Mouse (Mus musculus) brain, embryonic 14.5 days (tissue): Measurements from ENCODE around the gene Rad51d. TPM values are rescaled to one million over a fixed set of nuclear protein-coding genes. Genes with fewer than 3 reads are reported as not detected.
"Not testable (repeated sequence)": the region's sequence is repeated elsewhere in the genome, so short reads cannot be mapped to it uniquely, and the experiment has no call there.

Source experiments
- DNase-seq: peaks from one replicate; pipeline ENCODE4 v3.0.0-alpha.2; 2011; ENCODE audit warnings: low read depth
- CTCF ChIP-seq: fragments of 200-500 bp; IDR thresholded peaks from 2 replicates; pipeline ENCODE4 v1.5.1; 2012; ENCODE audit warnings: inconsistent platforms, mild to moderate bottlenecking, moderate library complexity, borderline replicate concordance; ENCODE audit not compliant: insufficient read depth, insufficient read length; ENCODE audit errors: extremely low read depth
- POLR2A ChIP-seq: fragments of 200-500 bp; IDR thresholded peaks from 2 replicates; pipeline ENCODE4 v1.6.1; 2012; ENCODE audit warnings: mild to moderate bottlenecking, inconsistent platforms, borderline replicate concordance; ENCODE audit not compliant: poor library complexity, insufficient read depth, insufficient read length, severe bottlenecking; ENCODE audit errors: extremely low read depth
- polyA plus RNA-seq: library from polyadenylated mRNA; depleted of rRNA; stranded (reverse); fragments of >200 nt; gene quantifications from 2 replicates; pipeline ENCODE4 v1.2.3, GENCODE M21; 2012; rRNA removed

Rad51d gene
- 9.5 and 9.7 TPM in 2 replicates for polyA plus RNA-seq

DNA sequence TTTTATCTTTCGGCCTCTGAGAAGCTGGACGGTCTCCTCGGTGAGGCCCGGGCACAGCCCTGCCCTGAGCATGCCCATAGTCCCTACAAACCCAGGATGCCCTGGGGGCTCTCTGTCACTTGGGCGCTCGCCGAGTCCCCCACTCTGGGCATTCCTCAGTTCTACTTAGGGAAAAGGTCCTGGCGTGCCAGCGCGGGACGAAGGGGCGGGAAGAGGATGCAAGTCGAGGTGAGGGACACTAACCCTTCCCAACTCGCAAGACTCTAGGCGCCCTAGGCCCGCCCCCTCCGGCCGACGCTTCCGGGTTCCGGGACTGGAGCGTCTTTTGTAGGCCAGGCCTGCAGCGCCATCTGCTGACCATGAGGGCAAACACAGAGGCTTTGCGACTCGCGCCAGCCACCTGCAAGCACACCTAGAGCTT lies at the start of gene Rad51d:
Gene Rad51d (minus strand): TSS at position 273 of the 421 bp plus-strand sequence.
- DNase-seq, result peak; percentile 96
- peak; percentile 96 for TF ChIP-seq CTCF
- peak; percentile 43; the same call in 1 of the 2 replicates for TF ChIP-seq POLR2A

DNA sequence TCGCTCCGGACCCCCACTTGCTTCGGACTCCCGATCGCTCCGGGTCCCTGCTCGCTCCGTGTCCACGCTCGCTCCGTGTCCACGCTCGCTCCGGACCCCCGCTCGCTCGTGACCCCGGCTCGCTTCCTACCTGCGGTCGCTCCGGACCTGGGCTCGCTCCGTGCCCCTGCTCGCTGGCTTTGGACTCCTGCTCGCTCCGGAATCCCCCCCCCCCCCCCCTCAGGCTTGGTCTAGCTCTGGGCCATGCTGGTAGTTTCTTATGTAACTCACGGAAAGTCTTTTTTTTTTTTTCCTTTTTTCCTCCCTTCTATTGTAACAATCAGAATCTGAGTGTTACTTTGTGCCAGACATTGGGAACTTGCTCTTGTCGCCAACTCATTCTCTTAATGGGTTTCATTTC lies 42.8 kb upstream of the Rad51d start:
- DNase-seq, result no peak
- TF ChIP-seq CTCF, result no peak
- TF ChIP-seq POLR2A, result no peak

DNA sequence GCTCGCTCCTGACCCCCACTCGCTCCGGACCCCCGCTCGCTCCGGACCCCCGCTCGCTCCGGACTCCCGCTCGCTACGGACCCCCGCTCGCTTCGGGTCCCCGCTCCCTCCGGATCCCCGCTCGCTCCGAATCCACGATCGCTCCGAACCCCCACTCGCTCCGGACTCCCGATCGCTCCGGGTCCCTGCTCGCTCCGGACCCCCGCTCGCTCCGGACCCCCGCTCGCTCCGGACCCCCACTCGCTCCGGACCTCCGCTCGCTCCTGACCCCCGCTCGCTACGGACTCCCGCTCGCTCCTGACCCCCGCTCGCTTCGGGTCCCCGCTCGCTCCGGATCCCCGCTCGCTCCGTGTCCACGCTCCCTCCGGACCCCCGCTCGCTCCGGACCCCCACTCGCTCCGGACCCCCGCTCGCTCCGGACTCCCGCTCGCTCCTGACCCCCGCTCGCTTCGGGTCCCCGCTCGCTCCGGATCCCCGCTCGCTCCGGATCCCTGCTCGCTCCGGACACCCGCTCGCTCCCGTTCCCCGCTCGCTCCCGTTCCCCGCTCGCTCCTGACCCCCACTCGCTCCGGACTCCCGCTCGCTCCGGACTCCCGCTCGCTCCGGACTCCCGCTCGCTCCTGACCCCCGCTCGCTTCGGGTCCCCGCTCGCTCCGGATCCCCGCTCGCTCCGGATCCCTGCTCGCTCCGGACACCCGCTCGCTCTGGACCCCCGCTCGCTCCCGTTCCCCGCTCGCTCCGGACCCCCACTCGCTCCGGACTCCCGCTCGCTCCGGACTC lies 41.4 kb upstream of the Rad51d start:
- peak; percentile 32 for DNase-seq

DNA sequence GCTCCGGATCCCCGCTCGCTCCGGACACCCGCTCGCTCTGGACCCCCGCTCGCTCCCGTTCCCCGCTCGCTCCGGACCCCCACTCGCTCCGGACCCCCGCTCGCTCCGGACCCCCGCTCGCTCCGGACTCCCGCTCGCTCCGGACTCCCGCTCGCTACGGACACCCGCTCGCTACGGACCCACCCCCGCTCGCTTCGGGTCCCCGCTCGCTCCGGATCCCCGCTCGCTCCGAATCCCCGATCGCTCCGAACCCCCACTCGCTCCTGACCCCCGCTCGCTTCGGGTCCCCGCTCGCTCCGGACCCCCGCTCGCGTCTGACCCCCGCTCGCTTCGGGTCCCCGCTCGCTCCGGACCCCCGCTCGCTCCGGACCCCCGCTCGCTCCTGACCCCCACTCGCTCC lies 40.7 kb upstream of the Rad51d start:
- DNase-seq, result peak; percentile 39

DNA sequence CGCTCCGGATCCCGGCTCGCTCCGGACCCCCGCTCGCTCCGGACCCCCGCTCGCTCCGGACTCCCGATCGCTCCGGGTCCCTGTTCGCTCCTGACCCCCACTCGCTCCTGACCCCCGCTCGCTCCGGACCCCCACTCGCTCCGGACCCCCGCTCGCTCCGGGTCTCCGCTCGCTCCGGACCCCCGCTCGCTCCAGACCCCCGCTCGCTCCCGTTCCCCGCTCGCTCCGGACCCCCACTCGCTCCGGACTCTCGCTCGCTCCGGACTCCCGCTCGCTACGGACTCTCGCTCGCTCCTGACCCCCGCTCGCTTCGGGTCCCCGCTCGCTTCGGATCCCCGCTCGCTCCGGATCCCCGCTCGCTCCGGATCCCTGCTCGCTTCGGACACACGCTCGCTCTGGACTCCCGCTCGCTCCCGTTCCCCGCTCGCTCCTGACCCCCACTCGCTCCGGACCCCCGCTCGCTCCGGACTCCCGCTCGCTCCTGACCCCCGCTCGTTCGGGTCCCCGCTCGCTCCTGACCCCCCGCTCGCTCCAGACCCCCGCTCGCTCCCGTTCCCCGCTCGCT lies 40.1 kb upstream of the Rad51d start:
- peak; percentile 48 for DNase-seq

DNA sequence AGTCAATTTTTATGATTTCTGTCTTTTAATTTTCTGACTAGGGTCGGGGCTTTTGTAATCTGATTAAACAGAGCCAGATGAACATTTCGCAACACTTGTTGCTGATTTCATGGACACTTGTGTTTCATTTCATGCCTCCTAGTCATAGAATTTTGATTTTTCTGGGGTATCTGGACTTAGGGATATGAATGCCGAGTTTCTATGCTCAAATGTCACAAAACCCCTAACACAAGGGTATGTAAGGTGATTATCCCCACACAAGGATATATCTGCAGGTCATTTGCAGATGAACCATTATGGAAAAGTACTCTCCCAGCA lies 39.2 kb upstream of the Rad51d start:
- DNase-seq, result peak; percentile 8
- no peak for TF ChIP-seq POLR2A

DNA sequence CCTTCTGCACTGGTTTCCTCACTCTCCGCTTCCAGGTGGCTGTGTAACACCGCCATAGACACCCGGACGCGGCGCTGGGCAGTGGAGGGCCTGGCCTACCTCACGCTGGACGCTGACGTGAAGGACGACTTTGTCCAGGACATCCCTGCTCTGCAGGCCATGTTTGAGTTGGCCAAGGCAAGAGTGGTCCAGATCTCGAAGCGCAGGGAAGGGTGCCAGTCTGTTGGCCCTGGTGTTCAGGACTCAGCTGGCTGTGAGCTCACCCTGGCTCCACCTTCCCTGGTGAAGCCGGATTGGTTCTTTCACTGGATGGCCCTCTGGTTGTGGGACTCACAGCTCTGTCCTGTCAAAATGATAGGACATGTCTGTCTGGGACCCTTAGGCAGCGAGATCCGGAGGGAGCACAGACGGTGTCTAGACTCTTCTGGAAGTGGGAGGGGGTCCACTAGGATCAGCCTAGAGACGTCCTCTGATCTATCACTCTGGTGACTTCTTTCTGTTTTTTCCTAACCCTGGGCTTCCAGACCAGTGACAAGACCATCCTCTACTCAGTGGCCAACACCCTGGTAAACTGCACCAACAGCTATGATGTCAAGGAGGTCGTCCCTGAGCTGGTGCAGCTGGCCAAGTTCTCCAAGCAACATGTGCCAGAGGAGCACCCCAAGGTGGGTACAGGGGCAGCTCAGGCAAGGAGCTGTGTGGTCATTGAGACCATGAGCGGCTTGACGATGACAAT lies 38.7 kb upstream of the Rad51d start:
- TF ChIP-seq POLR2A (no peak), CTCF (no peak)
- DNase-seq, result peak; percentile 2

DNA sequence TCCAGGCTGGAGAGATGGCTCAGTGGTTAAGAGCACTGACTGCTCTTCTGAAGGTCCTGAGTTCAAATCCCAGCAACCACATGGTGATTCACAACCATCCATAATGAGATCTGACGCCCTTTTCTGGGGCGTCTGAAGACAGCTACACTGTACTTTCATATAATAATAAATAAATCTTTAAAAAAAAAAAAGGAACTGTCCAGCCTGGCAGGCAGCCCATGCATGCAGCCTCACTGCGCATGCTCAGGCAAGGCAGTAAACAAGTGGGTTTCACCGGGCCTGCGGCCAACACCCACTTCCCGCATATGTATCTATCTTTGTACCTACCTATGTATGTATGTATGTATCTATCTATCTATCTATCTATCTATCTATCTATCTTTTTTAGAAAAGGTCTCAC lies 33.5 kb upstream of the Rad51d start:
- DNase-seq, result not testable (repeated sequence)

DNA sequence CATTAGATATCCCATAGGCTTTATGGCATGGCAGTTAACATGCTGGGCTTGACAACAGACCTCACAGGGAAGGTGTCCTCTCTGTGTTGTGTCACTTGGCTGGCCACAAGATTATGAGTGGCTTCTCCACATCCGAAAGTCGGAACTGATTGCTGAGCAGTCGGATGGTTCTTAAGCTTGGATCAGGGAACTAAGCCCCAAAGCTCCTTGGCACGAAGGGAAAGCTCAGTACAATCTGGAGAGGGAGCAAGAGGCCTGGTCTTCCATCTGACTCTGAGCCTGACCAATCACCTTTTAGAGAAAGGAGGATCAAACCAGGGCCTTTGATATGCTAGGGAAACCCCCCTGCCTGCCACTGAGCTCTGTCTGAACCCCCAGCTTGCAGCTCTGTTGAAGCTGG lies 31.3 kb upstream of the Rad51d start:
- no peak for DNase-seq
- TF ChIP-seq CTCF, result no peak
- TF ChIP-seq POLR2A, result no peak

DNA sequence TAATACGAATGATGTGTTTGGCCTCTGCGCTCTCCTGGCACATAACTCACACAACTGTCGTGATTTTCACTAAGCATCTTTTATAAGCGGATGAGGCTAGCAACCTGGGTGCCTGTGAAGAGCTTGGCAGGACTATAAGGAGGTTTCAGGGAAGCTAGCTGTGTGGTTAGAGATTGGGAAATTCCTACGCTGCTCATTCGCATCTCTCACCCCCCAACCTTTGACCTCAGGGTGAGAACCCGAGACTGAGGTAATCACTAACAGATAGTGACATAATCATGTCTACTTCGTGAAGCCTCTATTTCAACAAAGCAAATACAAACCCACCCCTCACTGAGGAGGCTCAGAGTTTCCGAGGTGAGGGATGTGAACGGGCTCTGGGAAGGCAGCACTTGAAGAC lies 30.4 kb upstream of the Rad51d start:
- TF ChIP-seq POLR2A, result no peak
- TF ChIP-seq CTCF, result no peak
- no peak for DNase-seq

DNA sequence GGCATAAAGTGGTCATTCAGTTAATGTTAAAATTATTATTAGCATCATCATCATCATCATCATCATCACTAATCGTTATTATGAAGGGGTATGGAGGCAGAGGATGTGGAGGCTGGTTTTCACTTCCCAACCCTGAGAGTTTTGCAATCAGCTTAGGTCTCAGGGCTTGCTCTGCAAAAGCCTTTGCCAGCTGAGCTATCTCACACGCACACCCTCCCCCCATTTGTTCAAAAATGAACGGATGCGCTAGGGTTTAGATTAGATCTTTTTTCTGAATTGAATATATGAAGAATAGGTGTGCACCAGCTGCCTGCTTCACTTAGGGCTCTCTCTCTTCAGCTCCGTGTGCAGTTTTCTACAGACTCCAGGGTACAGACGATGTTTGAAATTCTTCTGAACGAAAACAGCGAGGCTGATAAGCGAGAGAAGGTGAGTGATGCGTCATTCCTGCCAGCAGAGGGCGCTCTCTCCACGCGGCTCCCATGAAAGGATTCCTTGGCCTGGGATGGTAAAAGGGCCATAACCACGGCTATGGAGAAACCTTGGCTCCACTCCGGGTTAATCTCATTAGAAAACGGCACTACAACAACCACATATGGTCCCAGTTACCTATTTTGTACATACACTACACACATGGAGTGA lies 24.4 kb upstream of the Rad51d start:
- peak; percentile 84 for DNase-seq
- TF ChIP-seq CTCF (peak; percentile 99), POLR2A (no peak)

DNA sequence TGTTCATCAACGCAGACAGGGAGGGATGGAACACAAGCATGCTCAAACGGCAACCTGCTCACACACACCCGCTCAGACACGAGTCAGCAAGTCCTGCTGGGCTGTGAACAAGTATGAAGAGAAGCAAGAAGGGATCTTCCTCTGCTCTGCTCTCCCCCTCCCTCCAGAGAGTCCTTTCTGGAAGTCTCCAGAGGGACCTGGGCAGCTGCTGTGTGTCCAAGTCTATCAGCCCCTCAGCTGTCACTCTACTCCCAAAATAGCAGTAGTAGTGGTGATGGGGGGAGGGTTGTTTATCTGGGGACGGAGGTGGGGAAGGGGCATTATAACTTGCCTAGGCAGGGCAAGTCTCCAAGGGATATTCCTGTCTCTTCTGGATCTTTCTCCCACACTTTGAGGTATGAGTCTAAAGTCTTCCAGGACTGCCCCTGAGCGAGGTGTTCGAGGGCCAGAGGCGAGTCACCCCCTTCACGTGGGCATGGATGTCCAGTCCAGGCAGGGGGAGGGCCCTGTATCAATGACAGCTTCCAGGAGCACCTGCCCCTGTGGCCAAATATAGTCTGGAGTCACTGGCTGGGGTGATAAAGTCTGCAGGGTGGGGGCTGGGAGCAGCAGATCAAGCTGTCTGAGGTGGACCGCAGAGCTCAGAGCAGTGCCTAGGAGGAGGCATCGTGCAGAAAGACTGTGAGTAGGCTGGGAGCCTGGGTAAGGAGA lies 20.4 kb upstream of the Rad51d start:
- TF ChIP-seq CTCF (no peak), POLR2A (no peak)
- DNase-seq, result no peak
